Mouse (Mus musculus) liver, embryonic 11.5 days (tissue): ENCODE data around the gene Spindoc. TPM values are rescaled to one million over a fixed set of nuclear protein-coding genes. Genes with fewer than 3 reads are reported as not detected.

ENCODE experiments used
- ATAC-seq: fragments of 200-750 bp; cut with Nextera tagmentation; replicated peaks from 2 replicates; pipeline ENCODE4 v1.8.0; 2017; ENCODE audit warnings: moderate number of reproducible peaks, mild to moderate bottlenecking, moderate TSS enrichment, moderate library complexity; ENCODE audit not compliant: low FRiP score
- DNase-seq: peaks from one replicate; pipeline ENCODE4 v3.0.0-alpha.2; 2017; ENCODE audit warnings: low spot score
- H3K27ac ChIP-seq: fragments of 300-500 bp; sonication (generic); 2 replicates; pipeline ENCODE4 v1.5.1; 2014; ENCODE audit warnings: mild to moderate bottlenecking, low read depth, low read length, control low read depth
- H3K27me3 ChIP-seq: fragments of 300-500 bp; sonication (generic); replicated peaks from 2 replicates; pipeline ENCODE4 v1.6.1; 2014; ENCODE audit warnings: low read length, mixed read lengths; ENCODE audit not compliant: control insufficient read depth, insufficient read depth
- H3K36me3 ChIP-seq: fragments of 300-500 bp; sonication (generic); 2 replicates; pipeline ENCODE4 v1.6.1; 2014; ENCODE audit warnings: mild to moderate bottlenecking, low read length, moderate library complexity, mixed read lengths; ENCODE audit not compliant: control insufficient read depth, insufficient read depth
- H3K4me1 ChIP-seq: fragments of 300-500 bp; sonication (generic); replicated peaks from 2 replicates; pipeline ENCODE4 v1.6.1; 2014; ENCODE audit warnings: low read length, mixed read lengths; ENCODE audit not compliant: control insufficient read depth, insufficient read depth
- H3K4me2 ChIP-seq: fragments of 300-500 bp; sonication (generic); 2 replicates; pipeline ENCODE4 v1.6.1; 2014; ENCODE audit warnings: mild to moderate bottlenecking, control low read depth, moderate library complexity
- H3K4me3 ChIP-seq: fragments of 300-500 bp; sonication (generic); 2 replicates; pipeline ENCODE4 v1.5.1; 2014; ENCODE audit warnings: low read depth, low read length, control low read depth
- H3K9ac ChIP-seq: fragments of 300-500 bp; sonication (generic); 2 replicates; pipeline ENCODE4 v1.6.1; 2014; ENCODE audit warnings: low read depth, low read length, control low read depth
- H3K9me3 ChIP-seq: fragments of 300-500 bp; sonication (generic); 2 replicates; pipeline ENCODE4 v1.6.1; 2016; ENCODE audit warnings: low read length, inconsistent platforms, mixed read lengths; ENCODE audit not compliant: control insufficient read depth
- WGBS: fragments of 180-500 bp; shearing (Covaris S2); extraction: QIAGEN DNeasy Blood & Tissue Kit; methylation state at CpG from one replicate; pipeline ENCODE4 v1.1.7; 2014; 5-methylcytosine and 5-hydroxymethylcytosine counted together
- polyA plus RNA-seq: library from polyadenylated mRNA; unstranded; fragments of >200 nt; fragmentation: Nextera tagmentation; extraction: Ambion mirVana; gene quantifications from 2 replicates; pipeline ENCODE4 v1.2.1, GENCODE M21; 2014

Spindoc gene
- polyA plus RNA-seq, 1 experiment from 2014 or later = 16.7 TPM

DNA sequence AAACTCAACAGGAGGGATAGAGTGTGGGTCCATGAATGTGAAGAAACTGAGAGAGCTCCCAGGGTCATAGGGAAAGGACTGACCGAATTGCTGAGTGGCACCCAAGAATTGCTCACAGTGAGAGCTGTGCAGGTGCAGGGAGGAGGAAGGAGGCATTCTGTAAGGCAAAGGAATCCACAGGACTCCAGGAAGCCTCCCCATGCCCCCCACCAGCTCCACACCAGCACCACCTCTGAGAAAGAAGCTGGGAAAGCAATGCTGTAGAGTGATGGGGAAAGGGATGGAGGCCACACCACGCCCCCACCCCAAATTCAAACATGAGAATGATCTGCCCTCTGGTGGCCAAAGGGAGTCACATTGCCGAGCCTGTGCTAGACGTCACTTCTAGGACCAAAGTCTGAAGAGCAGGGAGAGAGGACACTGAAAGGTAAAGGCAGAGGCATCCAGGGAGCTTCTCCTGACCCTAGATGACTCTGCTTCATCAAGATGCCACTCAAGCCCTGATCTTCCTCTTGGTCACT is 37.5 kb downstream of the Spindoc start:
- Histone ChIP-seq H3K27ac (no peak overlapping the region), H3K36me3 (no peaks in the 10 kb centered on the region), H3K4me2 (no peak overlapping the region), H3K4me1 (peaks cover 5% of the 10 kb centered on the region), H3K4me3 (no peak overlapping the region), H3K9me3 (no peaks in the 10 kb centered on the region), H3K9ac (0 out of 2 replicates have a peak overlapping the region, but pooled peaks have one; percentile 37), H3K27me3 (no peaks in the 10 kb centered on the region)
- DNase-seq (peak; percentile 57), ATAC-seq (no peak)
- 21% methylated on average over 4 of the region's 4 CpGs for WGBS

DNA sequence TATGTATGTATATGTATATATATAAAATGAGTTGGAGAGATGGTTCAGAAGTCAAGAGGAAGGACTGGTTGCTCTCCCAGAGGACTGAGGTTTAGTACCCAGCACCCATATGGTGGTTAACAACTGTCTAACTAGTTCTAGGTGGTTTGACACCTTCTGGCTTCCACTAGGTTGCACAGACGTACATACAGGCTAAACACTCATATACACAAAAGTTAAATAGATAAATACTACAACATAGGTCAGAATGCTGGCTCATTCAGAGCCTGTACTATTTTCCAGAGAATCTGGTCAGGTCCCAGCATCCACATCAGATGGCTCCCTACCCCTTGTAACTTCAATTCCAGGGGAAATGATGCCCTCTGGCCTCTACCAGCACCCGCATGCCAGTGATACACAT is 40.1 kb downstream of the Spindoc start:
- Histone ChIP-seq H3K9me3 (no peaks in the 10 kb centered on the region), H3K4me2 (peak overlapping the region; percentile 71), H3K4me3 (no peak overlapping the region), H3K36me3 (no peaks in the 10 kb centered on the region), H3K27me3 (no peaks in the 10 kb centered on the region), H3K9ac (peak overlapping the region; percentile 63; the same call in 1 of the 2 replicates), H3K4me1 (peaks cover 31% of the 10 kb centered on the region), H3K27ac (peak overlapping the region; percentile 78)
- no peak for ATAC-seq
- WGBS = 75% methylated on average over 2 of the region's 2 CpGs
- DNase-seq = no peak

GRCm38 (mm10) chr19:7341512-7342397 is 41.0 kb downstream of the Spindoc start, which contains the start of gene Mark2:
Gene Mark2, minus strand, starts transcription at chr19:7341860.
- Histone ChIP-seq H3K4me1 (peaks cover 36% of the 10 kb centered on the region), H3K27me3 (no peaks in the 10 kb centered on the region), H3K9ac (peak within 1 kb of the TSS; percentile 88), H3K27ac (peak within 1 kb of the TSS; percentile 80), H3K4me2 (peak within 1 kb of the TSS; percentile 96), H3K4me3 (peak within 1 kb of the TSS; percentile 85), H3K9me3 (no peaks in the 10 kb centered on the region), H3K36me3 (no peaks in the 10 kb centered on the region)
- DNase-seq = peak; percentile 94
- peak; percentile 89 for ATAC-seq
- under 1% methylated on average over 63 of the region's 63 CpGs for WGBS

- Histone ChIP-seq H3K9ac (peak overlapping the region; percentile 88), H3K27ac (peak overlapping the region; percentile 80), H3K4me2 (peak overlapping the region; percentile 96), H3K4me1 (peaks cover 36% of the 10 kb centered on the region), H3K4me3 (peak overlapping the region; percentile 85), H3K9me3 (no peaks in the 10 kb centered on the region), H3K27me3 (no peaks in the 10 kb centered on the region), H3K36me3 (no peaks in the 10 kb centered on the region)
- ATAC-seq (peak; percentile 69), DNase-seq (peak; percentile 50)
- 2% methylated on average over 38 of the region's 46 CpGs for WGBS
Measured at GRCm38 (mm10) chr19:7340780-7341475, 41.9 kb downstream of the Spindoc start.

DNA sequence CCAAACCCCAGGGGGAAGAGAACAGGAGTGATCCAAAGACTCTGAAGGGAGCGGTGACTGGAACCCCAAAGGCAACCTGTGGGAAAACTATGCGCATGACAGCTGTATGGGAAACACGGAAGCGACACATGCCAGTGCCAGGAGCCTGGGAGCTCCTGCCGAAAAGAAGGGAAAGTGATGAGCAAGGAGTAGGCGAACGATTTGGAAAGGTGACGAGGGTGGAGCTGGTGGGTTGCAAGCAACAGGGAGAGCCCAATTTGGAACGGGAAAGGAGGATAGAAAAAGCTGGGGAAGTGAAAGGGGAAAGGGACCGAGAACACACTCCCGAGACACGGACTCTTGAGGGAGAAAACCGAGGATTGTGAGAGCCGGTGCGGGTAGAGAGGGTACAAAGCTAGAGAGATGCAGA is 42.4 kb downstream of the Spindoc start:
- peak overlapping the region; percentile 88 for H3K9ac ChIP-seq
- no peaks in the 10 kb centered on the region for H3K9me3 ChIP-seq
- peak overlapping the region; percentile 85 for H3K4me3 ChIP-seq
- WGBS = 2% methylated on average over 15 of the region's 15 CpGs
- peaks cover 36% of the 10 kb centered on the region for H3K4me1 ChIP-seq
- H3K36me3 ChIP-seq = no peaks in the 10 kb centered on the region
- H3K27ac ChIP-seq = peak overlapping the region; percentile 40; the same call in 1 of the 2 replicates
- ATAC-seq (no peak), DNase-seq (no peak)
- H3K4me2 ChIP-seq = peak overlapping the region; percentile 96
- no peaks in the 10 kb centered on the region for H3K27me3 ChIP-seq

DNA sequence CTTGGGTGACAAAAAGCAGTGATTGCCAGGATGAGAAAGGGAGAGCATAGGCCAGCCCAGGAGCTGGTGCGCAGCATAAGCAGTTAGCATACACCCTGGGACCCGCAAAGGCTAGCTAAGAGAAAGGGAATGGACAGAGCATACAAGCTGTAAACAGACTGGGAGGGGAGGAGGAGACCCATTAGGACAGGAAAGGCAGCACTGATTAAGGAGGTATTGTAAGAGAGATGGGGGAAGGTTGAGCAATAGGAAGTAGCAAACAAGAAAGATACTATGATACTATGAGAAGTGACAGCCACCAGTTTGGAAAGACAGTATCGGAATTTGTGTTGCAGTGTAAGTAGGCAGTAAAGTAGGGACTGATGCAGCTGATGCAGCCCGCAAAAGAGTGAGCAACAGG is 42.9 kb downstream of the Spindoc start:
- peak overlapping the region; percentile 85 for H3K4me3 ChIP-seq
- peaks cover 36% of the 10 kb centered on the region for H3K4me1 ChIP-seq
- ATAC-seq (no peak), DNase-seq (no peak)
- H3K9me3 ChIP-seq = no peaks in the 10 kb centered on the region
- no peaks in the 10 kb centered on the region for H3K27me3 ChIP-seq
- 31% methylated on average over 4 of the region's 4 CpGs for WGBS
- no peaks in the 10 kb centered on the region for H3K36me3 ChIP-seq
- peak overlapping the region; percentile 96 for H3K4me2 ChIP-seq
- no peak overlapping the region for H3K27ac ChIP-seq
- H3K9ac ChIP-seq = peak overlapping the region; percentile 88

DNA sequence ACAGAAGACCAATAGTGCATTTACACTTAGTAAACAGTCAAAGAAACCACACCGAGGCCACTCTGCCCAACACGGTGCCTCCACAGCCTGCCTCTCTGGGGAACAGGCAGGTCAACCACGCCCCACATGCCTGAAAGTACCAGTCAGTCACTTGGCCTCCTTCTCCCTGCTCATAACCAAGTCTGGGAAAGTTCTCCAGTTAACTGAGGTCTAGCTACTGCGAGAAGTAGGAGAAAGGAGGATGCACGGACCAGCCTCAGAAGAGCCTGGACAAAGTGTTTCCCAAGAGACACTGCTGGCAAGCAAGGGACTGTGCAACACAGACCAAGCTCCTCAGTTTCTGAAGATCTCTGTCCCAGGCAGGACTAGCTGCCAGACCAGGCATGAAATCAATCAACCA is 43.8 kb downstream of the Spindoc start:
- Histone ChIP-seq H3K9ac (peak overlapping the region; percentile 88), H3K4me2 (peak overlapping the region; percentile 96), H3K27ac (no peak overlapping the region), H3K9me3 (no peaks in the 10 kb centered on the region), H3K27me3 (no peaks in the 10 kb centered on the region), H3K4me1 (peaks cover 36% of the 10 kb centered on the region), H3K4me3 (peak overlapping the region; percentile 85), H3K36me3 (no peaks in the 10 kb centered on the region; the same call in 1 of the 2 replicates)
- 57% methylated on average over 5 of the region's 5 CpGs for WGBS
- no peak for DNase-seq
- no peak for ATAC-seq

DNA sequence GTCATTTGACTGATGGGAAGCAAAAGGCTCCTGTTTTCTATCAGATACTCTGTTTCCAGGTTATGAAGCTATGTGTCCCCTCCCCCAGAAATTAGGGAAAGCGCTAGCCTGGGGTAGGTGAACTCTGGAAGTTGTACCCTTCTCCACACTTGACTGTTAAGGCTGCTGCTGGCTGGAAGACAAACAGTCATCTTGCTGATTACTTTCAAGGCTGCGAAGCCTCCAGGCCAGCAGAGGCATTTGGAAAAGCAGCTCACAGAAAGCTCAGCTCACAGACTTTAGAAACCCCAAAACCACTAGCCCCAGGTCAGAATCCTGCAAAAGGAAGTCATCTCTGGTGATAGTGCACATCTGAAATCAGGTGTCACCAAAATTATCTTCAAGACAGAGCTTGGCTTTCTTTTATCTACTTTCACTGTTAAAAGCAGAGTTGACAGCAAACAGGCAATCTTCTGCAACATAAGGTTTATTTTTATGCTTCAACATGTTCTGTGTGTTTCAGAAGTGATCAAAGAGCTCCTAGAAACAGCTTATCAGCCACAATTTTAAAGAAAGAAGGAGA is 44.9 kb downstream of the Spindoc start:
- peaks cover 36% of the 10 kb centered on the region for H3K4me1 ChIP-seq
- no peak overlapping the region for H3K9ac ChIP-seq
- 71% methylated on average over 2 of the region's 2 CpGs for WGBS

More for the DNA sequence above, 44.9 kb downstream of the Spindoc start:
- Histone ChIP-seq H3K36me3 (no peaks in the 10 kb centered on the region; the same call in 1 of the 2 replicates), H3K4me2 (no peak overlapping the region), H3K27ac (no peak overlapping the region), H3K27me3 (no peaks in the 10 kb centered on the region), H3K4me3 (no peak overlapping the region), H3K9me3 (no peaks in the 10 kb centered on the region)
- ATAC-seq (no peak), DNase-seq (no peak)
